Mouse (Mus musculus) skeletal muscle tissue, adult 2 months (tissue): Measurements from ENCODE around the gene Prr22.

Source experiments
- DNase-seq: peaks from one replicate; pipeline ENCODE4 v3.0.0-alpha.2; 2012; ENCODE audit warnings: low read depth, low spot score

Gene Prr22

GRCm38 (mm10) chr17:56769950-56770349 lies at the start of gene Prr22:
Prr22 (plus strand) TSS chr17:56770250.
- DNase-seq: no peak

GRCm38 (mm10) chr17:56722441-56722840 lies 47.6 kb upstream of the Prr22 start:
- peak; percentile 70 for DNase-seq

GRCm38 (mm10) chr17:56723419-56724161 lies 46.5 kb upstream of the Prr22 start:
- DNase-seq: no peak

- DNase-seq: no peak
Observed at GRCm38 (mm10) chr17:56727029-56727649, 42.9 kb upstream of the Prr22 start.

- DNase-seq: no peak
Observed at GRCm38 (mm10) chr17:56727659-56728058, 42.4 kb upstream of the Prr22 start.

- no peak for DNase-seq
Observed at GRCm38 (mm10) chr17:56728117-56728516, 41.9 kb upstream of the Prr22 start.

GRCm38 (mm10) chr17:56729151-56729550 lies 40.9 kb upstream of the Prr22 start:
- no peak for DNase-seq

- no peak for DNase-seq
Observed at GRCm38 (mm10) chr17:56729656-56730055, 40.4 kb upstream of the Prr22 start.

- no peak for DNase-seq
Observed at GRCm38 (mm10) chr17:56736534-56736933, 33.5 kb upstream of the Prr22 start.

- no peak for DNase-seq
Observed at GRCm38 (mm10) chr17:56738221-56738620, 31.8 kb upstream of the Prr22 start.

- no peak for DNase-seq
Observed at GRCm38 (mm10) chr17:56740118-56740787, 29.8 kb upstream of the Prr22 start.

GRCm38 (mm10) chr17:56740788-56741160 lies 29.3 kb upstream of the Prr22 start:
- DNase-seq: no peak

- DNase-seq: no peak
Observed at GRCm38 (mm10) chr17:56744173-56744572, 25.9 kb upstream of the Prr22 start.

- no peak for DNase-seq
Observed at GRCm38 (mm10) chr17:56751404-56752072, 18.5 kb upstream of the Prr22 start.

- DNase-seq: no peak
Observed at GRCm38 (mm10) chr17:56753452-56753851, 16.6 kb upstream of the Prr22 start.

- DNase-seq: no peak
Observed at GRCm38 (mm10) chr17:56754271-56755185, 15.5 kb upstream of the Prr22 start.

GRCm38 (mm10) chr17:56756703-56757399 lies 13.2 kb upstream of the Prr22 start:
- no peak for DNase-seq

GRCm38 (mm10) chr17:56757416-56758123 lies 12.5 kb upstream of the Prr22 start, which contains the start of gene Nrtn:
Nrtn (minus strand) TSS chr17:56757530.
- peak; percentile 53 for DNase-seq

- DNase-seq: peak; percentile 61
Observed at GRCm38 (mm10) chr17:56758132-56758531, 11.9 kb upstream of the Prr22 start.

- no peak for DNase-seq
Observed at GRCm38 (mm10) chr17:56759261-56759660, 10.8 kb upstream of the Prr22 start.
